20 mouse cellular contexts compared by ENCODE assay signal in the genomic region with DNA sequence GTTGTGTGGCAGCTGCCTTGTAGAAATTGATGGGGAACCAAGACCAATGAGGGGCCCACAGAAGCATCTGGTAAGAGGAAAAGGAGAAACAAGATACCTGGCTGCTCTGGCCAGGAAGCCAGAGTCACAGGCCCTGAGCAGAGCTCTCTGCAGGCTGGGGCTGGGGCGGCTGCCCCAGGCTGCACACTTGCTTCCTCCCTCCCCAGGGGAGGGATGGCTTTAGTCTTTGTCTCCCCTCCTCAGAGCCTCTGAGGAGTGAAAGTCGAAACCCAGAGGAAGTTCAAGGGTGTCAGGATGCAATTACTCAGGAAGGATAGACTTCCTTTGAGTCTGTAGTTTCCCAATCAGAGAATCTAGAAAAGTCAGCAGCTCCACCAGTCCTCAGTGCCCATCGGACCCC.
DNase-seq lines count a peak whose midpoint lies in the region; ATAC-seq and TF ChIP-seq lines count a peak whose summit lies in the region.
"Had no signal": no experiment of that assay in that cellular context is flagged by ENCODE, and none has a peak within 500 bp of the region (broad histone marks: within the 10 kb centered on the region; RNA-seq: fewer than 3 reads in every experiment).

No protein-coding gene starts in this region.

- TF ChIP-seq POLR2A in kidney, adult 2 months (IDR thresholded peaks at IDR 0.05; ENCODE audit: low read depth, low read length): no peak
- TF ChIP-seq POLR2A in ES-Bruce4 (IDR thresholded peaks at IDR 0.05; ENCODE audit: insufficient read depth, low read length): no peak

- H3K36me3 ChIP-seq in kidney, embryonic 14.5 days (ENCODE audit: control insufficient read depth, insufficient read depth, low read length): no peaks in the 10 kb centered on the region
- no peaks in the 10 kb centered on the region for H3K36me3 ChIP-seq in kidney, adult 2 months (ENCODE audit: control insufficient read depth, insufficient read depth, low read length)
- H3K36me3 ChIP-seq in ES-Bruce4 (ENCODE audit: control insufficient read depth, insufficient read depth, low read length, poor library complexity, severe bottlenecking): no peaks in the 10 kb centered on the region
- no peaks in the 10 kb centered on the region for H3K36me3 ChIP-seq in liver, embryonic 13.5 days
- H3K36me3 ChIP-seq: heart, embryonic 15.5 days; hindbrain, embryonic 10.5 days; limb, embryonic 13.5 days; neural tube, embryonic 12.5 days; stomach, embryonic 15.5 days had no signal

- 0 out of 2 replicates have a peak, but pooled peaks have one; percentile 9 for TF ChIP-seq EP300 in ES-Bruce4 (IDR thresholded peaks at IDR 0.05; ENCODE audit: insufficient read depth, low read depth, low read length)

- ATAC-seq in kidney, embryonic 14.5 days (ENCODE audit: low FRiP score, low TSS enrichment): peak; percentile 79; the same call in 1 of the 2 replicates
- peak; percentile 48 for ATAC-seq in liver, embryonic 13.5 days (ENCODE audit: low read depth)
- ATAC-seq: forebrain, embryonic 13.5 days; inflammation-experienced regulatory T-cells, adult 6 months had no signal

- TF ChIP-seq CTCF in kidney, adult 2 months (conservative IDR thresholded peaks at IDR 0.05; ENCODE audit: insufficient read depth, insufficient read length, low read depth, low read length): no peak
- TF ChIP-seq CTCF in ES-Bruce4 (IDR thresholded peaks at IDR 0.05; ENCODE audit: low read depth, low read length): no peak

- no peak overlapping the region for H3K4me3 ChIP-seq in kidney, embryonic 14.5 days (ENCODE audit: low read length)
- H3K4me3 ChIP-seq in kidney, adult 2 months (ENCODE audit: insufficient read depth, low read depth, low read length): no peak overlapping the region
- no peak overlapping the region for H3K4me3 ChIP-seq in ES-Bruce4 (ENCODE audit: low read depth, low read length)
- no peak overlapping the region for H3K4me3 ChIP-seq in liver, embryonic 13.5 days (replicated peaks)
- H3K4me3 ChIP-seq: forebrain, embryonic 13.5 days; heart, embryonic 15.5 days; hindbrain, embryonic 10.5 days; limb, embryonic 13.5 days; megakaryocyte, embryonic 14.5 days; neural tube, embryonic 12.5 days; stomach, embryonic 15.5 days had no signal

- H3K9ac ChIP-seq in kidney, embryonic 14.5 days (ENCODE audit: low read depth, low read length): no peak overlapping the region
- no peak overlapping the region for H3K9ac ChIP-seq in ES-Bruce4 (ENCODE audit: low read depth, poor library complexity, severe bottlenecking)
- H3K9ac ChIP-seq in liver, embryonic 13.5 days: no peak overlapping the region
- H3K9ac ChIP-seq: forebrain, embryonic 13.5 days; heart, embryonic 15.5 days; limb, embryonic 13.5 days; neural tube, embryonic 12.5 days; stomach, embryonic 15.5 days had no signal

- H3K27me3 ChIP-seq in kidney, embryonic 14.5 days (ENCODE audit: control insufficient read depth, insufficient read depth, low read length): no peaks in the 10 kb centered on the region
- H3K27me3 ChIP-seq in kidney, adult 2 months (replicated peaks; ENCODE audit: control insufficient read depth, insufficient read depth, low read length): no peaks in the 10 kb centered on the region
- no peaks in the 10 kb centered on the region for H3K27me3 ChIP-seq in ES-Bruce4 (ENCODE audit: control insufficient read depth, insufficient read depth, low read length, poor library complexity, severe bottlenecking)
- H3K27me3 ChIP-seq in liver, embryonic 13.5 days: peaks cover 4% of the 10 kb centered on the region
- H3K27me3 ChIP-seq: stomach, embryonic 15.5 days had no signal

- no peak overlapping the region for H3K27ac ChIP-seq in kidney, embryonic 14.5 days (ENCODE audit: low read depth, low read length)
- H3K27ac ChIP-seq in kidney, adult 2 months (ENCODE audit: insufficient read depth, low read depth, low read length): no peak overlapping the region
- peak overlapping the region; percentile 83 for H3K27ac ChIP-seq in ES-Bruce4 (ENCODE audit: insufficient read depth, low read length)
- H3K27ac ChIP-seq in liver, embryonic 13.5 days: no peak overlapping the region
- H3K27ac ChIP-seq: forebrain, embryonic 13.5 days; heart, embryonic 15.5 days; hindbrain, embryonic 10.5 days; limb, embryonic 13.5 days; neural tube, embryonic 12.5 days; stomach, embryonic 15.5 days had no signal

- 53% methylated on average over 3 of the region's 3 CpGs for WGBS in kidney, embryonic 14.5 days
- WGBS in kidney, adult 2 months: 54% methylated on average over 3 of the region's 3 CpGs
- WGBS in liver, embryonic 13.5 days (ENCODE audit: insufficient replicate concordance): 25% methylated on average over 3 of the region's 3 CpGs

- no peaks in the 10 kb centered on the region for H3K9me3 ChIP-seq in kidney, embryonic 14.5 days (ENCODE audit: control insufficient read depth, low read length)
- no peaks in the 10 kb centered on the region for H3K9me3 ChIP-seq in ES-Bruce4 (replicated peaks; ENCODE audit: control insufficient read depth, insufficient read depth, low read length, poor library complexity, severe bottlenecking)
- H3K9me3 ChIP-seq in liver, embryonic 13.5 days (replicated peaks): no peaks in the 10 kb centered on the region
- H3K9me3 ChIP-seq: forebrain, embryonic 13.5 days; heart, embryonic 15.5 days; hindbrain, embryonic 10.5 days; limb, embryonic 13.5 days; megakaryocyte, embryonic 14.5 days; neural tube, embryonic 12.5 days; stomach, embryonic 15.5 days had no signal

- no peaks in the 10 kb centered on the region for H3K4me1 ChIP-seq in kidney, embryonic 14.5 days (ENCODE audit: control insufficient read depth, insufficient read depth, low read length)
- H3K4me1 ChIP-seq in kidney, adult 2 months (ENCODE audit: control insufficient read depth, insufficient read depth, low read length): peaks cover 9% of the 10 kb centered on the region; the same call in 1 of the 2 replicates
- no peaks in the 10 kb centered on the region for H3K4me1 ChIP-seq in ES-Bruce4 (ENCODE audit: control insufficient read depth, insufficient read depth, low read length)
- peaks cover 17% of the 10 kb centered on the region for H3K4me1 ChIP-seq in liver, embryonic 13.5 days (replicated peaks)
- H3K4me1 ChIP-seq: neural tube, embryonic 12.5 days; stomach, embryonic 15.5 days had no signal

- DNase-seq in kidney, adult 2 months: no peak
- DNase-seq in embryo, embryonic 11 days: peak; percentile 33
- DNase-seq in liver, embryonic 13.5 days: no peak
- no peak for DNase-seq in right cerebral cortex, postnatal 14 days
- DNase-seq in cerebellum, adult 9-11 months: no peak
- DNase-seq in spleen, postnatal 14 days (ENCODE audit: low spot score in 2 of 2): no peak
- DNase-seq: B cell, adult 2 months; cerebellum, postnatal 36 days; spleen, adult 18-20 months; thymus, adult 2 months had no signal

- H3K4me2 ChIP-seq in kidney, embryonic 14.5 days (replicated peaks; ENCODE audit: low read depth, low read length): no peak overlapping the region
- no peak overlapping the region for H3K4me2 ChIP-seq in liver, embryonic 13.5 days
- H3K4me2 ChIP-seq: forebrain, embryonic 13.5 days; heart, embryonic 15.5 days; limb, embryonic 13.5 days; neural tube, embryonic 12.5 days; stomach, embryonic 15.5 days had no signal
